Mouse (Mus musculus) lung, adult 2 months (tissue): ENCODE data around the gene Tnrc6b.

Experiments used
- CTCF ChIP-seq: fragments of 200-500 bp; IDR thresholded peaks from 2 replicates; pipeline ENCODE4 v1.5.1; 2011; ENCODE audit warnings: mild to moderate bottlenecking, low read length, control low read depth; ENCODE audit not compliant: insufficient read depth
- POLR2A ChIP-seq: fragments of 200-500 bp; IDR thresholded peaks from 2 replicates; pipeline ENCODE4 v1.6.1; 2011; ENCODE audit warnings: low read depth, mild to moderate bottlenecking, control low read depth, low read length, borderline replicate concordance; ENCODE audit errors: extremely low read depth

DNA sequence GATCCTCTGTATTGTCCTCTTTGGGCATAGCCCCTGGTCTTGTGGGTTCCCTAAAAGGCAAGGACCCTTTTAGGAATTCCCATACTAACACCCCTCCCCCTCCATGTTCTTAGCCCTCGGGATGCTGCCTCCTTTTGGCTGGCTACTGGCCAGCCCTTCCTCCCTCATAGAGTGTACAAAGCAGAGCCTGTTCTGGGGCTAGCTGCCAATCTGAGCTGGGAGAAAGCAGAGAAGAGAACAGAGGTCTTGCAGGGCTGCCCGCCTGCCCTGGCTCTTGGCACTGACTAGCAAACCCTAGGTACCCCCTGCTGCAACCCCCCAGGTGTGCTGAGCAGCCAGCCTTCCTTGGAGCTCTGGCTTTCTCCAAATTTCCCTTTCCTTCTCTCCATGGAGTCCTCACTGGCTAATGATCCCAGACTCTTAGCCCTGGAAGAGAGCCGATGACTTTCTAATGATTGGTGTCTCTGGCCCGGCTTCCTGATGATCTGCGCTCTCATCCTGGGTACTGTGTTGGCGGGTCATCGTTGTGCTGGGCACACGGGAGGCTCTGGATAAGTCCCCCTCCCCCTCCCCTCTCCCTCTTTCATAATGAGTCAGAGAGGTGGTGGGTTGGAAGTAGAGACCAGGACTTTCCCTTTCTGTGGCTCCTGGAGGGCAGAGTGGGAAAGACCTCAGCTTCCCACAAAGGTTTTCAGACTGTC lies 31.4 kb upstream of the Tnrc6b start:
- TF ChIP-seq POLR2A (no peak), CTCF (no peak)
